Mouse (Mus musculus): Measurements from ENCODE around the gene Rd3.

GRCm38 (mm10) chr1:191952733-191953335 lies 24.3 kb upstream of the Rd3 start:
- TF ChIP-seq CTCF (IDR thresholded peaks at IDR 0.05; ENCODE audit: low read depth): no peak
- TF ChIP-seq EP300 (optimal IDR thresholded peaks at IDR 0.05): no peak

Measured in stomach, postnatal 0 days (tissue).